Mouse (Mus musculus) MEL (cell line): Measurements from ENCODE around the gene Naga.

Experiments used
- BHLHE40 ChIP-seq: IDR thresholded peaks from 2 replicates; pipeline ENCODE4 v1.6.1; 2012; ENCODE audit warnings: low read depth, mild to moderate bottlenecking, inconsistent platforms, low read length, improper control_type of control experiment, borderline replicate concordance
- CTCF ChIP-seq, 3 experiments: IDR thresholded peaks in 2 of 3; conservative IDR thresholded peaks in 1 of 3; 2 replicates each; pipeline ENCODE4 v1.5.1; 2011 to 2012; ENCODE audit warnings: low read length in 3 of 3, low read depth in 2 of 3, mild to moderate bottlenecking in 2 of 3, improper control_type of control experiment in 1 of 3, inconsistent platforms in 1 of 3, mixed read lengths in 1 of 3, moderate library complexity in 1 of 3; ENCODE audit not compliant: control insufficient read depth in 1 of 3, insufficient read depth in 1 of 3, poor library complexity in 1 of 3, severe bottlenecking in 1 of 3
- EP300 ChIP-seq, 2 experiments: IDR thresholded peaks; 2 replicates each; pipeline ENCODE4 v1.6.1; 2011; ENCODE audit warnings: improper control_type of control experiment in 2 of 2, low read length in 2 of 2, low read depth in 1 of 2, mild to moderate bottlenecking in 1 of 2
- GABPA ChIP-seq: IDR thresholded peaks from 2 replicates; pipeline ENCODE4 v1.6.1; 2012; ENCODE audit warnings: low read depth, mild to moderate bottlenecking, inconsistent platforms, low read length, improper control_type of control experiment, moderate library complexity
- POLR2A ChIP-seq, 2 experiments: IDR thresholded peaks; 2 replicates each; pipeline ENCODE4 v1.6.1; 2011 to 2012; ENCODE audit warnings: low read length in 2 of 2, mild to moderate bottlenecking in 2 of 2, control low read depth in 1 of 2, improper control_type of control experiment in 1 of 2, low read depth in 1 of 2, moderate library complexity in 1 of 2; ENCODE audit not compliant: control insufficient read depth in 1 of 2, insufficient read depth in 1 of 2, poor library complexity in 1 of 2
- POLR2AphosphoS2 ChIP-seq: IDR thresholded peaks from 2 replicates; pipeline ENCODE4 v1.6.1; 2011; ENCODE audit warnings: low read length, improper control_type of control experiment
- TAL1 ChIP-seq: IDR thresholded peaks from 2 replicates; pipeline ENCODE4 v1.6.1; 2012; ENCODE audit warnings: mild to moderate bottlenecking, inconsistent platforms, low read length, moderate library complexity, mixed read lengths
- USF1 ChIP-seq: IDR thresholded peaks from 2 replicates; pipeline ENCODE4 v1.6.1; 2014; ENCODE audit warnings: low read depth, mild to moderate bottlenecking, inconsistent platforms, low read length, improper control_type of control experiment, moderate library complexity
- ZNF384 ChIP-seq: IDR thresholded peaks from 2 replicates; pipeline ENCODE4 v1.6.1; 2012; ENCODE audit warnings: low read depth, mild to moderate bottlenecking, inconsistent platforms, low read length, improper control_type of control experiment

GRCm38 (mm10) chr15:82290252-82290651 is 48.5 kb downstream of the Naga start:
- TF ChIP-seq POLR2AphosphoS2, result no peak
- TF ChIP-seq BHLHE40, result no peak
- no peak for TF ChIP-seq CTCF (IDR thresholded peaks at IDR 0.05 in 2 of 3, conservative IDR thresholded peaks at IDR 0.05 in 1 of 3; ENCODE audit: control insufficient read depth in 1 of 3, insufficient read depth in 1 of 3, low read depth in 2 of 3, low read length in 3 of 3, poor library complexity in 1 of 3, severe bottlenecking in 1 of 3)
- TF ChIP-seq EP300 (IDR thresholded peaks at IDR 0.05; ENCODE audit: low read depth in 1 of 2, low read length in 2 of 2), result no peak
- no peak for TF ChIP-seq ZNF384
- no peak for TF ChIP-seq GABPA
- no peak for TF ChIP-seq USF1
- no peak for TF ChIP-seq TAL1
- no peak for TF ChIP-seq POLR2A (IDR thresholded peaks at IDR 0.05; ENCODE audit: control insufficient read depth in 1 of 2, insufficient read depth in 1 of 2, low read depth in 1 of 2, low read length in 2 of 2, poor library complexity in 1 of 2)
